Mouse (Mus musculus): ENCODE results near the gene Clspn. TPM values are rescaled to one million over a fixed set of nuclear protein-coding genes. Genes with fewer than 3 reads are reported as not detected.

The Clspn gene
- polyA plus RNA-seq, 1 experiment: 11.4 TPM

GRCm38 (mm10) chr4:126609606-126610181 lies 53.0 kb downstream of the Clspn start, which contains the start of gene 5730409E04Rik:
Gene 5730409E04Rik (plus strand): TSS chr4:126609818.
- H3K79me2 ChIP-seq (ENCODE audit: control insufficient read depth, insufficient read depth): no peaks in the 10 kb centered on the region
- peak within 1 kb of the TSS; percentile 42 for H3ac ChIP-seq (ENCODE audit: control insufficient read depth, insufficient read length, low read depth)
- H3K79me3 ChIP-seq (ENCODE audit: low read depth): no peaks in the 10 kb centered on the region
- H3K27me3 ChIP-seq (ENCODE audit: control insufficient read depth, insufficient read depth, insufficient read length): peaks cover 19% of the 10 kb centered on the region
- no peak for TF ChIP-seq CEBPB (IDR thresholded peaks at IDR 0.05; ENCODE audit: low read depth)
- TF ChIP-seq MYOG (IDR thresholded peaks at IDR 0.05; ENCODE audit: control insufficient read depth, extremely low read depth, insufficient read length): no peak
- TF ChIP-seq CTCF (IDR thresholded peaks at IDR 0.05; ENCODE audit: control insufficient read depth, insufficient read depth, insufficient read length): no peak
- no peak for TF ChIP-seq MAX (IDR thresholded peaks at IDR 0.05)
- no peak for TF ChIP-seq MYOD1 (IDR thresholded peaks at IDR 0.05; ENCODE audit: control insufficient read depth, insufficient read length, low read depth)
- TF ChIP-seq USF1 (IDR thresholded peaks at IDR 0.05; ENCODE audit: low read depth): no peak
- no peak for TF ChIP-seq FOSL1 (IDR thresholded peaks at IDR 0.05; ENCODE audit: insufficient read depth, low read length, poor library complexity, severe bottlenecking)
- no peaks in the 10 kb centered on the region for H3K36me3 ChIP-seq (ENCODE audit: control insufficient read depth, insufficient read depth)
- no peak within 1 kb of the TSS for H3K4me3 ChIP-seq (ENCODE audit: insufficient read depth, poor library complexity, severe bottlenecking)

GRCm38 (mm10) chr4:126611991-126612390 lies 55.3 kb downstream of the Clspn start:
- no peak for TF ChIP-seq USF1 (IDR thresholded peaks at IDR 0.05; ENCODE audit: low read depth)
- TF ChIP-seq CTCF (IDR thresholded peaks at IDR 0.05; ENCODE audit: control insufficient read depth, insufficient read depth, insufficient read length): no peak
- TF ChIP-seq FOSL1 (IDR thresholded peaks at IDR 0.05; ENCODE audit: insufficient read depth, low read length, poor library complexity, severe bottlenecking): no peak
- TF ChIP-seq MYOG (IDR thresholded peaks at IDR 0.05; ENCODE audit: control insufficient read depth, extremely low read depth, insufficient read length): no peak
- TF ChIP-seq MAX (IDR thresholded peaks at IDR 0.05): no peak
- no peak for TF ChIP-seq MYOD1 (IDR thresholded peaks at IDR 0.05; ENCODE audit: control insufficient read depth, insufficient read length, low read depth)
- no peak for TF ChIP-seq CEBPB (IDR thresholded peaks at IDR 0.05; ENCODE audit: low read depth)
- H3K4me3 ChIP-seq (ENCODE audit: insufficient read depth, poor library complexity, severe bottlenecking): no peak overlapping the region
- H3K27me3 ChIP-seq (ENCODE audit: control insufficient read depth, insufficient read depth, insufficient read length): peaks cover 18% of the 10 kb centered on the region
- H3K79me3 ChIP-seq (ENCODE audit: low read depth): no peaks in the 10 kb centered on the region
- H3K79me2 ChIP-seq (ENCODE audit: control insufficient read depth, insufficient read depth): no peaks in the 10 kb centered on the region
- no peak overlapping the region for H3ac ChIP-seq (ENCODE audit: control insufficient read depth, insufficient read length, low read depth)
- H3K36me3 ChIP-seq (ENCODE audit: control insufficient read depth, insufficient read depth): no peaks in the 10 kb centered on the region

- TF ChIP-seq USF1 (IDR thresholded peaks at IDR 0.05; ENCODE audit: low read depth) (no peak), MYOD1 (IDR thresholded peaks at IDR 0.05; ENCODE audit: control insufficient read depth, insufficient read length, low read depth) (no peak), CEBPB (IDR thresholded peaks at IDR 0.05; ENCODE audit: low read depth) (no peak), CTCF (IDR thresholded peaks at IDR 0.05; ENCODE audit: control insufficient read depth, insufficient read depth, insufficient read length) (no peak), MAX (IDR thresholded peaks at IDR 0.05) (no peak), FOSL1 (IDR thresholded peaks at IDR 0.05; ENCODE audit: insufficient read depth, low read length, poor library complexity, severe bottlenecking) (no peak), MYOG (IDR thresholded peaks at IDR 0.05; ENCODE audit: control insufficient read depth, extremely low read depth, insufficient read length) (no peak)
Measured at GRCm38 (mm10) chr4:126616312-126616711, 59.6 kb downstream of the Clspn start.

GRCm38 (mm10) chr4:126619691-126620330 lies 63.1 kb downstream of the Clspn start:
- Histone ChIP-seq H3K79me2 (ENCODE audit: control insufficient read depth, insufficient read depth) (no peaks in the 10 kb centered on the region), H3K4me3 (ENCODE audit: insufficient read depth, poor library complexity, severe bottlenecking) (no peak overlapping the region), H3K79me3 (ENCODE audit: low read depth) (no peaks in the 10 kb centered on the region), H3K36me3 (ENCODE audit: control insufficient read depth, insufficient read depth) (no peaks in the 10 kb centered on the region), H3ac (ENCODE audit: control insufficient read depth, insufficient read length, low read depth) (no peak overlapping the region), H3K27me3 (ENCODE audit: control insufficient read depth, insufficient read depth, insufficient read length) (peaks cover 48% of the 10 kb centered on the region)
- TF ChIP-seq USF1 (IDR thresholded peaks at IDR 0.05; ENCODE audit: low read depth) (no peak), FOSL1 (IDR thresholded peaks at IDR 0.05; ENCODE audit: insufficient read depth, low read length, poor library complexity, severe bottlenecking) (no peak), MYOG (IDR thresholded peaks at IDR 0.05; ENCODE audit: control insufficient read depth, extremely low read depth, insufficient read length) (no peak), CTCF (IDR thresholded peaks at IDR 0.05; ENCODE audit: control insufficient read depth, insufficient read depth, insufficient read length) (no peak), MYOD1 (IDR thresholded peaks at IDR 0.05; ENCODE audit: control insufficient read depth, insufficient read length, low read depth) (no peak), CEBPB (IDR thresholded peaks at IDR 0.05; ENCODE audit: low read depth) (no peak), MAX (IDR thresholded peaks at IDR 0.05) (no peak)

More at GRCm38 (mm10) chr4:126616312-126616711, 59.6 kb downstream of the Clspn start:
- H3ac ChIP-seq (ENCODE audit: control insufficient read depth, insufficient read length, low read depth): no peak overlapping the region
- no peak overlapping the region for H3K4me3 ChIP-seq (ENCODE audit: insufficient read depth, poor library complexity, severe bottlenecking)
- H3K79me3 ChIP-seq (ENCODE audit: low read depth): no peaks in the 10 kb centered on the region
- H3K36me3 ChIP-seq (ENCODE audit: control insufficient read depth, insufficient read depth): no peaks in the 10 kb centered on the region
- H3K79me2 ChIP-seq (ENCODE audit: control insufficient read depth, insufficient read depth): no peaks in the 10 kb centered on the region
- peaks cover 30% of the 10 kb centered on the region for H3K27me3 ChIP-seq (ENCODE audit: control insufficient read depth, insufficient read depth, insufficient read length)

- Histone ChIP-seq H3K79me3 (ENCODE audit: low read depth) (no peaks in the 10 kb centered on the region), H3K36me3 (ENCODE audit: control insufficient read depth, insufficient read depth) (no peaks in the 10 kb centered on the region), H3ac (ENCODE audit: control insufficient read depth, insufficient read length, low read depth) (no peak overlapping the region), H3K79me2 (ENCODE audit: control insufficient read depth, insufficient read depth) (no peaks in the 10 kb centered on the region), H3K4me3 (ENCODE audit: insufficient read depth, poor library complexity, severe bottlenecking) (no peak overlapping the region), H3K27me3 (ENCODE audit: control insufficient read depth, insufficient read depth, insufficient read length) (peaks cover 51% of the 10 kb centered on the region)
- TF ChIP-seq CTCF (IDR thresholded peaks at IDR 0.05; ENCODE audit: control insufficient read depth, insufficient read depth, insufficient read length): no peak
- no peak for TF ChIP-seq MYOG (IDR thresholded peaks at IDR 0.05; ENCODE audit: control insufficient read depth, extremely low read depth, insufficient read length)
- no peak for TF ChIP-seq CEBPB (IDR thresholded peaks at IDR 0.05; ENCODE audit: low read depth)
- no peak for TF ChIP-seq FOSL1 (IDR thresholded peaks at IDR 0.05; ENCODE audit: insufficient read depth, low read length, poor library complexity, severe bottlenecking)
- no peak for TF ChIP-seq MYOD1 (IDR thresholded peaks at IDR 0.05; ENCODE audit: control insufficient read depth, insufficient read length, low read depth)
- no peak for TF ChIP-seq MAX (IDR thresholded peaks at IDR 0.05)
- no peak for TF ChIP-seq USF1 (IDR thresholded peaks at IDR 0.05; ENCODE audit: low read depth)
Measured at GRCm38 (mm10) chr4:126620349-126620874, 63.7 kb downstream of the Clspn start.
